Mouse (Mus musculus) ovary, postnatal 14 days (tissue): ENCODE results near the gene Olfr362.
"Not testable (repeated sequence)": the region's sequence is repeated elsewhere in the genome, so short reads cannot be mapped to it uniquely, and the experiment has no call there.

Experiments used
- DNase-seq: peaks from one replicate; pipeline ENCODE4 v3.0.0; 2022; ENCODE audit warnings: low spot score

The Olfr362 gene

GRCm38 (mm10) chr2:37117810-37118209 is at the start of gene Olfr362:
Gene Olfr362, minus strand, starts transcription at chr2:37117910.
- no peak for DNase-seq

- no peak for DNase-seq
These were observed 21.3 kb upstream of the Olfr362 start, which contains the start of gene Olfr364-ps1 for GRCm38 (mm10) chr2:37139022-37139421. Gene Olfr364-ps1, plus strand, starts transcription at chr2:37139322.

DNA sequence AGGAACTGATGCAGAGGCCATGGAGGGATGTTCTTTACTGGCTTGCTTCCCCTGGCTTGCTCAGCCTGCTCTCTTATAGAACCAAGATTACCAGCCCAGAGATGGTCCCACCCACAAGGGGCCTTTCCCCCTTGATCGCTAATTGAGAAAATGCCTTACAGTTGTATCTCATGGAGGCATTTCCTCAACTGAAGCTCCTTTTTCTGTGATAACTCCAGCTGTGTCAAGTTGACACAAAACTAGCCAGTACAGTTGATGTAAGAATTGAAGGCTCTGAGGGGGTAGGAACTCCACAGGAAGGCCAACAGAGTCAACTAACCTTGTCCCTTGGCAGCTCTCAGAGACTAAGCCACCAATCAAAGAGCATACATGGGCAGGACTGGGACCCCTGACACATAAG is 28.5 kb downstream of the Olfr362 start, which contains the start of gene Olfr361:
TSS of gene Olfr361 (minus strand) at position 101 of the 400 bp plus-strand sequence.
- DNase-seq, result not testable (repeated sequence)

DNA sequence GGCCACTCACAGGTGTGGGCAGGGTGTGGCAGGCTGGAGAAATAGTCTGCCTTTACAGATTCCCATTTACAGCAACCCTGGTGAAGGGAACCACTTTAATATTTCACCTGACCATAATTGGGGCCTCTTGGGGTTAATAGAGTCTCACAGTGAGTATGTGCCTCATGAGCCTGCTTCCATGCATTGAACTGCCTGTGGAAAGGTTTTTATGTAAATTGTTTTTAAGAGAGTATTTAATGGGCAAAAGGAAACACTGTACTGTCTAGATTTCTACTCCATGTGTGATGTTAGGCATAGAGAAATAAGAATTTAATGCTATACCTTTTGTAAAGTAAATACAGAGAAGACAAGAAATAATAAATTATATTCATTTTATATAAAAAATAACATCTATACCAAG is 52.3 kb downstream of the Olfr362 start, which contains the start of gene Olfr360:
TSS of gene Olfr360 (plus strand) at position 301 of the 400 bp plus-strand sequence.
- no peak for DNase-seq
